Mouse (Mus musculus) kidney, embryonic 15.5 days (tissue): ENCODE measurements around the gene Hist1h3e. TPM values are rescaled to one million over a fixed set of nuclear protein-coding genes. Genes with fewer than 3 reads are reported as not detected.

Source experiments
- ATAC-seq: fragments of 200-750 bp; cut with Nextera tagmentation; replicated peaks from 2 replicates; pipeline ENCODE4 v1.8.0; 2017; ENCODE audit warnings: moderate TSS enrichment; ENCODE audit not compliant: low FRiP score
- H3K27ac ChIP-seq: fragments of 300-500 bp; sonication (generic); 2 replicates; pipeline ENCODE4 v1.5.1; 2015; ENCODE audit warnings: mild to moderate bottlenecking, inconsistent platforms
- H3K27me3 ChIP-seq: fragments of 300-500 bp; sonication (generic); 2 replicates; pipeline ENCODE4 v1.6.1; 2015; ENCODE audit warnings: inconsistent platforms
- H3K36me3 ChIP-seq: fragments of 300-500 bp; sonication (generic); 2 replicates; pipeline ENCODE4 v1.6.1; 2015; ENCODE audit warnings: inconsistent platforms
- H3K4me1 ChIP-seq: fragments of 300-500 bp; sonication (generic); 2 replicates; pipeline ENCODE4 v1.6.1; 2015; ENCODE audit warnings: inconsistent platforms
- H3K4me2 ChIP-seq: fragments of 300-500 bp; sonication (generic); 2 replicates; pipeline ENCODE4 v1.6.1; 2015; ENCODE audit warnings: moderate library complexity, mild to moderate bottlenecking, inconsistent platforms
- H3K4me3 ChIP-seq: fragments of 300-500 bp; sonication (generic); replicated peaks from 2 replicates; pipeline ENCODE4 v1.5.1; 2015; ENCODE audit warnings: mild to moderate bottlenecking, inconsistent platforms
- H3K9ac ChIP-seq: fragments of 300-500 bp; sonication (generic); 2 replicates; pipeline ENCODE4 v1.6.1; 2015; ENCODE audit warnings: mild to moderate bottlenecking, inconsistent platforms
- H3K9me3 ChIP-seq: fragments of 300-500 bp; sonication (generic); replicated peaks from 2 replicates; pipeline ENCODE4 v1.6.1; 2016; ENCODE audit warnings: inconsistent platforms
- WGBS: fragments of 180-500 bp; shearing (Covaris S2); methylation state at CpG from one replicate; pipeline ENCODE4 v1.1.7; 2015; ENCODE audit warnings: mixed read lengths; 5-methylcytosine and 5-hydroxymethylcytosine counted together
- polyA plus RNA-seq: library from polyadenylated mRNA; unstranded; fragments of >200 nt; fragmentation: Nextera tagmentation; extraction: Ambion mirVana; gene quantifications from 2 replicates; pipeline ENCODE4 v1.2.1, GENCODE M21; 2015

The Hist1h3e gene
- polyA plus RNA-seq, 1 experiment from 2014 or later = 6.5 TPM

GRCm38 (mm10) chr13:23532262-23533075 lies 29.7 kb downstream of the Hist1h3e start:
- ATAC-seq = no peak
- Histone ChIP-seq H3K4me1 (peaks cover 46% of the 10 kb centered on the region), H3K4me3 (peak overlapping the region; percentile 56), H3K27ac (peak overlapping the region; percentile 98), H3K4me2 (peak overlapping the region; percentile 58), H3K27me3 (no peaks in the 10 kb centered on the region), H3K36me3 (no peaks in the 10 kb centered on the region), H3K9ac (peak overlapping the region; percentile 47), H3K9me3 (no peaks in the 10 kb centered on the region)
- WGBS = 24% methylated on average over 9 of the region's 9 CpGs

DNA sequence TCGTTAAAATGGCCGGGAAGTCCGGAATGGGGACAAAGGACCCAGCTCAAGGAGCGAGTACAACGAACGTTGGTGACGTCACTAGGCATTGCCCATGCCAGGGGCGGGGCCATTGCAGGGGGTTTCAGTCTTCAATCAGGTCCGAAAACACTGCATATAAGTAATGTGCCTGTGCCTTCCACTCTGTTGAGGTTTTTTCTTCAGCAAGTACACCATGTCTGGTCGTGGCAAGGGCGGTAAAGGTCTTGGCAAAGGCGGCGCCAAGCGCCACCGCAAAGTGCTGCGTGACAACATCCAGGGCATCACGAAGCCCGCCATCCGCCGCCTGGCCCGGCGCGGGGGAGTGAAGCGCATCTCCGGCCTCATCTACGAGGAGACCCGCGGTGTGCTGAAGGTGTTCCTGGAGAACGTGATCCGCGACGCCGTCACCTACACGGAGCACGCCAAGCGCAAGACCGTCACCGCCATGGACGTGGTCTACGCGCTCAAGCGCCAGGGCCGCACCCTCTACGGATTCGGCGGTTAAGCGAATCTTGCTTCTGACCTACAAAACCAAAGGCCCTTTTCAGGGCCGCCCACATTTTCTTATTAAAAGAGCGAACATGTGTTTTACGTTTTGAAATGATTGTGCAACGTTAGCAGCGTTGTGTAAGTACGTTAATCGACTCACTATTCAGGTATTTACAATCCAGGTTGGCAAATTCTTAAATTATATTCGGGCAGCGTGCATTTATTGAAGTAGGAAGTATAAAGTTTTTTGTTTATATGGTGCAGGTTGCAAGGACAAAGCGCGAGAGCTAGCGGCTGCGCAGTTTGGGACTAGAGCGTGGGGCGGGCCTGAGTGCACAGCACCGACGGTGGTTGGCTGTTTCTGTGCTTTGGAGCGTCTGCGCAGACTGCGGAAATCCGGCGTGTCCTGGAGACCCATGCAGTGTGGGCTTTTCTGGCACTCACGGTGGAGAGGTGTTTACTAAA lies 31.0 kb downstream of the Hist1h3e start, which contains the start of gene Hist1h4h:
TSS of gene Hist1h4h (plus strand) at position 150 of the 975 bp plus-strand sequence.
- no peaks in the 10 kb centered on the region for H3K27me3 ChIP-seq
- H3K36me3 ChIP-seq = no peaks in the 10 kb centered on the region
- H3K9ac ChIP-seq = peak within 1 kb of the TSS; percentile 66
- ATAC-seq = peak; percentile 76
- peaks cover 34% of the 10 kb centered on the region for H3K4me1 ChIP-seq
- peak within 1 kb of the TSS; percentile 56 for H3K4me3 ChIP-seq
- peak within 1 kb of the TSS; percentile 58 for H3K4me2 ChIP-seq
- peak within 1 kb of the TSS; percentile 98 for H3K27ac ChIP-seq
- under 1% methylated on average over 61 of the region's 70 CpGs for whole genome bisulfite sequencing
- no peaks in the 10 kb centered on the region for H3K9me3 ChIP-seq

DNA sequence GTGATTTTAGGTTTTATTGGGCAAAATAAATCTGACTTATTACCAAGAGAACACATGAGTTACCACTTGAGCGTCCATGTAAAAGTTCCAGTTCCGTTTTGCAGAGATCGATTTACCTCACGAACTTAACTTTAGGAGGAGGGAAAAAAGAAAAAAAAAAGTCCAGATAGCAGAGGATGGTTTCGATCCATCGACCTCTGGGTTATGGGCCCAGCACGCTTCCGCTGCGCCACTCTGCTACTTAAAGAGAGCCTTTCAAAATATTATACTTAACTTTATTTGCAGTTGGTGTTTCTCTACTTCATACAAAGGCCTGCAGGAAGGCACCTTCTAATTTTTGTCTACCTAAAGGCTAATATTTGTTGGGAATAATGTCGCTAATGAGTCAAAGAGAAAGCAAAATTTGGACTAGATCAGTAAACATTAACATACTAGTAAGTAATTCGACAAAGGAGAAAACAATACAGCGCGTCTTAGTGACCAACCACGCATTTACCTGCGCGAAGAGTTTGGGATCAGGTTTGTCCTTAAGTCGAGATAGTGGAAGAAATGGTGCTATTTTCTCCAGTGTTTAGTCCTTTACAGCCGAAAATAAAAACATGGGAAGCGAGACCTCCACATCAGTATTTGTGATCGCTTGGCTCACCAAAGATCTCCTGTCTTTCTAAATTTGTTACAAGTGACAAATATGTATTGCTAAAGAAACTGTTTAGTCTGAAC lies 31.8 kb downstream of the Hist1h3e start:
- Histone ChIP-seq H3K9me3 (no peaks in the 10 kb centered on the region), H3K36me3 (no peaks in the 10 kb centered on the region), H3K4me3 (peak overlapping the region; percentile 56), H3K27ac (peak overlapping the region; percentile 98), H3K9ac (peak overlapping the region; percentile 66), H3K27me3 (no peaks in the 10 kb centered on the region), H3K4me1 (peaks cover 35% of the 10 kb centered on the region), H3K4me2 (peak overlapping the region; percentile 58)
- under 1% methylated on average over 20 of the region's 20 CpGs for WGBS
- no peak for ATAC-seq

DNA sequence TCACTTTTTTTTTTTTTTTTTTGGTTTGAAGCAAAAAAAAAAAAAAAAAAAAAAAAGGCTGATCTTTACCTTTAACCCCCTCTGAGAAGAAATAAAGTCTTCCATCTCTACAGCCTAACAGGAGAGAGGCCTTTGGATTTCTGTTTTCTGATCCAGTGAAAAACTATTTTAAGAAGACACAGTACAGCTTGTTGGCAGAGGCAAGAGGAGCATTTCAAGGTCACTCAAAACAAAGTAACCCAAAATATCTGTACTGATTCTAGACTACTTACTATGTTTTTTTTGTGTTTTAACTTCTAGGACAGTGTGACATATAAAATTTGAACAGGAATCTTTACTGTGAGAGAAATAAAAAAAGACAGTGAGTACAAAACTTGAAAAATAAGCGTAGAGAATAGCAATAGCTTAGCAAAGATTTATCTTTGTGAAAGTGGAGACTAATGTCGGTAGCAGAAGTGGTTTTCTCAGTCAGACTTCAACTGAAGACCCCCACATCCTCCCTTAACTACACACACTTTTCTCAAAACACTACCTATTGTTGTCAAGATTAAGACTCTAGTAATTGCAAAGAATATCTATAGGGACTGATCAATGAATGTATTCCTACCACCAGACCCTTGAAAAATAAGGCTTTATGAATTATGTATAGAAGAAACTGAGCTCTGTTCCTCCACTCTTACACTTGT lies 32.5 kb downstream of the Hist1h3e start:
- Histone ChIP-seq H3K4me1 (peaks cover 36% of the 10 kb centered on the region), H3K4me3 (peak overlapping the region; percentile 56), H3K36me3 (no peaks in the 10 kb centered on the region), H3K4me2 (peak overlapping the region; percentile 58), H3K9me3 (no peaks in the 10 kb centered on the region), H3K27ac (peak overlapping the region; percentile 98), H3K9ac (peak overlapping the region; percentile 66), H3K27me3 (no peaks in the 10 kb centered on the region)
- 15% methylated on average over 2 of the region's 2 CpGs for WGBS
- ATAC-seq = no peak

GRCm38 (mm10) chr13:23529005-23529404 lies 33.2 kb downstream of the Hist1h3e start:
- Histone ChIP-seq H3K9me3 (no peaks in the 10 kb centered on the region), H3K4me2 (peak overlapping the region; percentile 58), H3K4me1 (peaks cover 35% of the 10 kb centered on the region), H3K9ac (no peak overlapping the region), H3K4me3 (no peak overlapping the region), H3K27ac (peak overlapping the region; percentile 49; the same call in 1 of the 2 replicates), H3K27me3 (no peaks in the 10 kb centered on the region), H3K36me3 (no peaks in the 10 kb centered on the region)
- WGBS = 37% methylated on average over 5 of the region's 5 CpGs
- ATAC-seq = peak; percentile 24

DNA sequence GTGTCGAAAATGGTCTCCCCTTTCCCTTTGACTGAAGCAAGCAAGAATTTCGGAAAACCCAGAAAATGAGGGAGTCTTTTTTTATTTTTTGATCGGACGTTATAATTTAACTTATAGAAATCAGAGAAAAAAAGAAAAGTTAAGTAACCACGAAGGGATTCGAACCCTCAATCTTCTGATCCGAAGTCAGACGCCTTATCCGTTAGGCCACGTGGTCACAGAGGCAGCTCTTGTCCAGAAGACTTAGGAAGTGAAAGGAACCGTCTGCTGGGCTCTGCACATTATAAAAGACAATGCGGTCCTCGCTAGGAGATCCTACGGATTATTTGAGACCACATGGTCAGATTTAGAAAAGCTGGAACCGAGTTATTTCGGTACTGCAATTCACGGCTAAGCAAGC lies 35.9 kb downstream of the Hist1h3e start:
- under 1% methylated on average over 17 of the region's 17 CpGs for whole genome bisulfite sequencing
- Histone ChIP-seq H3K9ac (peak overlapping the region; percentile 18; the same call in 1 of the 2 replicates), H3K4me1 (peaks cover 22% of the 10 kb centered on the region), H3K36me3 (no peaks in the 10 kb centered on the region), H3K4me2 (peak overlapping the region; percentile 61), H3K27me3 (no peaks in the 10 kb centered on the region), H3K27ac (peak overlapping the region; percentile 66), H3K9me3 (no peaks in the 10 kb centered on the region), H3K4me3 (peak overlapping the region; percentile 45)
- peak; percentile 30; the same call in 1 of the 2 replicates for ATAC-seq

DNA sequence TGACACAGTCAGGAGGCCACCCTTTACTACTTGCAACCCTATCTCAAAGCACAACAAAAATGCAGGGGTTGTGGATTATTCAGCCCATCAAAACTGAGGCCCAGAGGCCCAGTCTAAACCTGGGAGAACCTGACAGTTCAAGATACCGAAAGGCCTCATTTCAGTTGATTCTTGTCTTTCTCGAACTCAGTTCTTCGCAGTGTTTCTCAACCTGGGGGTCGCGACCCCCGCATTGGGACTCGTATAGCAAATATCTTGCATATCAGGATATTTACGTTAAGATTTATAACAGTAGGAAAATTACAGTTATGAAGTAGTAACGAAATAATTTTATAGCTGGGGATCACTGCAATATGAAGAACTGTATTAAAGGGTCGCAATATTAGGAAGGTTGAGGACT lies 36.3 kb downstream of the Hist1h3e start:
- no peak overlapping the region for H3K27ac ChIP-seq
- peak overlapping the region; percentile 61 for H3K4me2 ChIP-seq
- no peaks in the 10 kb centered on the region for H3K9me3 ChIP-seq
- WGBS = under 1% methylated on average over 10 of the region's 10 CpGs
- no peaks in the 10 kb centered on the region for H3K27me3 ChIP-seq
- H3K4me1 ChIP-seq = peaks cover 22% of the 10 kb centered on the region
- ATAC-seq = no peak
- H3K4me3 ChIP-seq = peak overlapping the region; percentile 45
- peak overlapping the region; percentile 18; the same call in 1 of the 2 replicates for H3K9ac ChIP-seq
- H3K36me3 ChIP-seq = no peaks in the 10 kb centered on the region

GRCm38 (mm10) chr13:23524654-23525053 lies 37.5 kb downstream of the Hist1h3e start:
- ATAC-seq = no peak
- Histone ChIP-seq H3K27me3 (no peaks in the 10 kb centered on the region), H3K9me3 (no peaks in the 10 kb centered on the region), H3K36me3 (no peaks in the 10 kb centered on the region), H3K27ac (no peak overlapping the region), H3K4me1 (peaks cover 25% of the 10 kb centered on the region), H3K9ac (no peak overlapping the region), H3K4me3 (no peak overlapping the region), H3K4me2 (peak overlapping the region; percentile 20)
- WGBS = 9% methylated on average over 5 of the region's 5 CpGs

GRCm38 (mm10) chr13:23523976-23524375 lies 38.2 kb downstream of the Hist1h3e start:
- Histone ChIP-seq H3K36me3 (no peaks in the 10 kb centered on the region), H3K4me1 (peaks cover 22% of the 10 kb centered on the region), H3K27ac (no peak overlapping the region), H3K27me3 (no peaks in the 10 kb centered on the region), H3K4me2 (no peak overlapping the region), H3K9ac (no peak overlapping the region), H3K4me3 (no peak overlapping the region), H3K9me3 (no peaks in the 10 kb centered on the region)
- ATAC-seq = no peak
- 54% methylated on average over 5 of the region's 5 CpGs for WGBS

GRCm38 (mm10) chr13:23521703-23522102 lies 40.5 kb downstream of the Hist1h3e start:
- peak overlapping the region; percentile 44 for H3K4me2 ChIP-seq
- no peak for ATAC-seq
- no peaks in the 10 kb centered on the region for H3K27me3 ChIP-seq
- no peak overlapping the region for H3K9ac ChIP-seq
- H3K27ac ChIP-seq = no peak overlapping the region
- no peaks in the 10 kb centered on the region for H3K36me3 ChIP-seq
- H3K9me3 ChIP-seq = no peaks in the 10 kb centered on the region
- under 1% methylated on average over 14 of the region's 14 CpGs for WGBS
- H3K4me1 ChIP-seq = peaks cover 14% of the 10 kb centered on the region; the same call in 1 of the 2 replicates
- peak overlapping the region; percentile 10 for H3K4me3 ChIP-seq

GRCm38 (mm10) chr13:23519416-23519815 lies 42.8 kb downstream of the Hist1h3e start:
- under 1% methylated on average over 10 of the region's 10 CpGs for WGBS
- Histone ChIP-seq H3K27ac (peak overlapping the region; percentile 71), H3K4me2 (peak overlapping the region; percentile 77), H3K36me3 (no peaks in the 10 kb centered on the region), H3K9ac (0 out of 2 replicates have a peak overlapping the region, but pooled peaks have one; percentile 27), H3K4me3 (peak overlapping the region; percentile 54), H3K27me3 (no peaks in the 10 kb centered on the region), H3K4me1 (peaks cover 8% of the 10 kb centered on the region), H3K9me3 (no peaks in the 10 kb centered on the region)
- peak; percentile 40 for ATAC-seq
